Mouse (Mus musculus) kidney, embryonic 14.5 days (tissue): ENCODE measurements around the gene Cdc42ep4. TPM values are rescaled to one million over a fixed set of nuclear protein-coding genes. Genes with fewer than 3 reads are reported as not detected.

Source experiments
- ATAC-seq: fragments of 200-750 bp; cut with Nextera tagmentation; 2 replicates; pipeline ENCODE4 v1.8.0; 2017; ENCODE audit warnings: moderate number of reproducible peaks, mild to moderate bottlenecking, moderate TSS enrichment, moderate library complexity; ENCODE audit not compliant: low FRiP score, low TSS enrichment
- H3K27ac ChIP-seq: fragments of 300-500 bp; sonication (generic); 2 replicates; pipeline ENCODE4 v1.5.1; 2014; ENCODE audit warnings: low read depth, mild to moderate bottlenecking, low read length, moderate library complexity, mixed read lengths
- H3K27me3 ChIP-seq: fragments of 300-500 bp; sonication (generic); 2 replicates; pipeline ENCODE4 v1.6.1; 2014; ENCODE audit warnings: mild to moderate bottlenecking, low read length; ENCODE audit not compliant: control insufficient read depth, insufficient read depth
- H3K36me3 ChIP-seq: fragments of 300-500 bp; sonication (generic); 2 replicates; pipeline ENCODE4 v1.6.1; 2014; ENCODE audit warnings: low read length, mixed read lengths; ENCODE audit not compliant: control insufficient read depth, insufficient read depth
- H3K4me1 ChIP-seq: fragments of 300-500 bp; sonication (generic); 2 replicates; pipeline ENCODE4 v1.6.1; 2014; ENCODE audit warnings: low read length, mixed read lengths; ENCODE audit not compliant: control insufficient read depth, insufficient read depth
- H3K4me2 ChIP-seq: fragments of 300-500 bp; sonication (generic); replicated peaks from 2 replicates; pipeline ENCODE4 v1.6.1; 2014; ENCODE audit warnings: low read depth, mild to moderate bottlenecking, low read length
- H3K4me3 ChIP-seq: fragments of 300-500 bp; sonication (generic); 2 replicates; pipeline ENCODE4 v1.5.1; 2014; ENCODE audit warnings: mild to moderate bottlenecking, low read length
- H3K9ac ChIP-seq: fragments of 300-500 bp; sonication (generic); 2 replicates; pipeline ENCODE4 v1.6.1; 2014; ENCODE audit warnings: low read depth, mild to moderate bottlenecking, low read length, moderate library complexity
- H3K9me3 ChIP-seq: fragments of 300-500 bp; sonication (generic); 2 replicates; pipeline ENCODE4 v1.6.1; 2016; ENCODE audit warnings: low read length; ENCODE audit not compliant: control insufficient read depth
- WGBS: fragments of 180-500 bp; shearing (Covaris S2); extraction: QIAGEN DNeasy Blood & Tissue Kit; methylation state at CpG from one replicate; pipeline ENCODE4 v1.1.7; 2014; 5-methylcytosine and 5-hydroxymethylcytosine counted together
- polyA plus RNA-seq: library from polyadenylated mRNA; unstranded; fragments of >200 nt; fragmentation: Nextera tagmentation; extraction: Ambion mirVana; gene quantifications from 2 replicates; pipeline ENCODE4 v1.2.1, GENCODE M21; 2014

Cdc42ep4 gene
- polyA plus RNA-seq, 1 experiment from 2014 or later, result 45.4 TPM

DNA sequence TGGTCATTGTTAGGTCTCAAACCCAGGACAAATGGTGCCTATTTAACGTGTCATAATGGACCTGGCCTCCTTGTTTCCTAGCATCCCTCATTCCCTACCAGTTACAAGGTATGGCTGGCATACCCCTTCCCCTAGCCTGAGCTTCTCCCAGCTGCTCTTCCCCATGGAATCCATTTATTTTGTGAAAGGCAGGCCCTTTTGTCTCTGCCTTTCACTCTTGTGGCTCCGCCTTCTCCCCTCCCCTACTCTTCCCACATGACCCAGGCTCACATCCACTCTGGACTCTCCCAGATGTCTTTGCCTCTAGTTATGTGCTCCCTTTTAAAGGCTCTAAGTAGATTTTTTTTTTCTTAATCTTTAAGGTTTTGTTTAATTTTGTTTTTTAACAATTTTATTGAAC is 64.7 kb downstream of the Cdc42ep4 start:
- peaks cover 43% of the 10 kb centered on the region for H3K36me3 ChIP-seq
- no peak for ATAC-seq

DNA sequence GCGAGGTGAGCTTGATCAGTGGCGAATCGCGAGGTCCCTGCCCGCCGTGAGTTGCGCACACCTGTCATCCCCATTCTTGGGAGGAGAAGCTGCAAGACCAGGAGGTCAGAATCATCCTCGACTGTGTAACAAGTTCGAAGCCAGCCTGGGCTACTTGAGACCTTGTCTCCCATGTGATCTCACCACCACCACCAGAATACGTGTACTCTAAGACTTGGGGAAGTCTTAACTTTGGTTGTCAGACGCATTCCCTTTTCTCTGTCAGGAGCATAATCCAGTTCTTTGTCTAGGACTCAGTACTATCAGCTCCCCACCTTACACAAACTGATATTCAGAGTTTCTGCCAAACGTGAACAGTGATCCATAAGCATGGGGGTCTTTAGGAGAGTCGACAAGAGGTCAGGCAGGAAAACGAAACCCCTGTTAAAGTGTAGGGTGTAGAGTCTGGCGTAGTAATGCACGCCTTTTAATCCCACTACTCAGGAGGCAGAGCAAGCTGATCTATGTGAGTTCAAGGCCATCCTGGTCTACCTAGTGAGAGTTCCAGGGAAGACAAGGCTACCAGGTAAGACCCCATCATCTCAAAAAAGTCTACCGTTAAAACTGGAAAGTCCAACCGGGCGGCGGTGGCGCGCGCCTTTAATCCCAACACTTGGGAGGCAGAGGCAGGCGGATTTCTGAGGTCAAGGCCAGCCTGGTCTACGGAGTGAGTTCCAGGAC is 66.8 kb downstream of the Cdc42ep4 start:
- peaks cover 34% of the 10 kb centered on the region for H3K4me1 ChIP-seq
- WGBS, result 39% methylated on average over 25 of the region's 25 CpGs
- no peaks in the 10 kb centered on the region for H3K27me3 ChIP-seq
- no peaks in the 10 kb centered on the region for H3K9me3 ChIP-seq
- ATAC-seq, result no peak
- peak overlapping the region; percentile 96 for H3K4me3 ChIP-seq
- H3K4me2 ChIP-seq, result peak overlapping the region; percentile 82
- H3K27ac ChIP-seq, result peak overlapping the region; percentile 98; the same call in 1 of the 2 replicates
- peaks cover 24% of the 10 kb centered on the region for H3K36me3 ChIP-seq
- H3K9ac ChIP-seq, result peak overlapping the region; percentile 94

More for the DNA sequence above, 64.7 kb downstream of the Cdc42ep4 start:
- H3K4me1 ChIP-seq, result peaks cover 23% of the 10 kb centered on the region
- WGBS, result 72% methylated on average over 2 of the region's 2 CpGs
- H3K27me3 ChIP-seq, result no peaks in the 10 kb centered on the region
- no peaks in the 10 kb centered on the region for H3K9me3 ChIP-seq
- H3K9ac ChIP-seq, result no peak overlapping the region
- no peak overlapping the region for H3K4me2 ChIP-seq
- H3K27ac ChIP-seq, result no peak overlapping the region
- no peak overlapping the region for H3K4me3 ChIP-seq

DNA sequence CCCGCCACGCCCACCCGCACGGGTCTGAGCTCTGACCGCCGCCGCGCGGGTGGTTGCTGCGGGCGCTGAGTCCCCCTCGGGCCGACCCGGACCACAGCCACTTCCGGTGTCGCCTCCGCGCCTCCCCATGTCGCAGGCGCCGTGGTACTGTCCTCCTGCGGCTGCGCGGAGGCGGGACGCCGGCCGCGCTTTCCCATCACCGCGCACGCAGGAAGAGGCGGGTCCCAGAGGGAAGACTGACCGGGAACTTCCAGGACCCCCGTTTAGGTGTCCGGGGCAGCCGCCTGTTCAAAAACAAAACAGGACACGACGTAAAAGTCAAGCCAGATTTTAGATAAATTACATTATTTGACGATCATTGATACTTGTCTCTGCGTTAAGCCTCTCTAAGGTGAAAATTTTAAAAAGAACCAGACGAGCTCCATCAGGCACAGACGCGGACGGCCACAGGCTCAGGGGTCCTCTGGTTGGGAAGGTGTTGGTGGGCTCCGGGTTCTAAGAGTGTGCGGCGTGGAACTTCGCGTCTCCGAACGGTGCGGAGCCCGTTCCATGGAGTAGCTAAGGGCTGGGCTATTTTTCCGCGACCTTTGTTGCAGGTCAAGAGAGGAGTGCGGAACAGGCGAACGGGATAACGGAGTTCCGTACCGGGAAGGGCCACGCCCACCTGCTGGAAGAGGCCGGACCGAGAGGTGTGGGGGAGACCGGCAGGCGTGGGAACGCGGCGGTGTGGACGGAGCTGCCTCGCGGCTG is 67.5 kb downstream of the Cdc42ep4 start, which contains the start of the genes Fam104a and D11Wsu47e:
TSS of gene Fam104a (minus strand) at position 199 of the 750 bp plus-strand sequence.
TSS of gene D11Wsu47e (plus strand) at position 456 of the 750 bp plus-strand sequence.
- no peaks in the 10 kb centered on the region for H3K27me3 ChIP-seq
- WGBS, result under 1% methylated on average over 65 of the region's 73 CpGs
- peak within 1 kb of the TSS; percentile 83 for H3K4me2 ChIP-seq
- peak; percentile 94 for ATAC-seq
- H3K36me3 ChIP-seq, result peaks cover 16% of the 10 kb centered on the region
- peak within 1 kb of the TSS; percentile 98 for H3K27ac ChIP-seq
- H3K4me3 ChIP-seq, result peak within 1 kb of the TSS; percentile 96
- H3K9me3 ChIP-seq, result no peaks in the 10 kb centered on the region
- peaks cover 36% of the 10 kb centered on the region for H3K4me1 ChIP-seq
- peak within 1 kb of the TSS; percentile 94 for H3K9ac ChIP-seq

DNA sequence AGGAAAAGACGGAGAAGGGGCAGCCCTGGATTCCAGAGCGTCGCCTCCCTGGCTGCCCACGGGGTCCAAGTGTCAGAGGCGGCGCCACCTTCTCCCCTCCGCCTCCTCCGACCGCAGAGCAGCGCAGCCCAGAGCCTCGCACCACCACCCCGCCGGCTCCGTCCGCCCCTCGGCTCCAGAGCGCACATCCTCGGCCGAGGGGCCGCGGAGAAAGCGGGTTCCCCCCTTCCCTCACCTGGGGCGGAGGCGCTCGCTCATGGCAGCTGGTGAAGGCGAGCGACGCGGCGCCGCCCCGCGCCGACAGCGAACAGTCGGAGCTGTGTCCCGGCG is 68.1 kb downstream of the Cdc42ep4 start:
- under 1% methylated on average over 22 of the region's 38 CpGs for WGBS
- H3K4me2 ChIP-seq, result peak overlapping the region; percentile 83
- peak; percentile 81 for ATAC-seq

DNA sequence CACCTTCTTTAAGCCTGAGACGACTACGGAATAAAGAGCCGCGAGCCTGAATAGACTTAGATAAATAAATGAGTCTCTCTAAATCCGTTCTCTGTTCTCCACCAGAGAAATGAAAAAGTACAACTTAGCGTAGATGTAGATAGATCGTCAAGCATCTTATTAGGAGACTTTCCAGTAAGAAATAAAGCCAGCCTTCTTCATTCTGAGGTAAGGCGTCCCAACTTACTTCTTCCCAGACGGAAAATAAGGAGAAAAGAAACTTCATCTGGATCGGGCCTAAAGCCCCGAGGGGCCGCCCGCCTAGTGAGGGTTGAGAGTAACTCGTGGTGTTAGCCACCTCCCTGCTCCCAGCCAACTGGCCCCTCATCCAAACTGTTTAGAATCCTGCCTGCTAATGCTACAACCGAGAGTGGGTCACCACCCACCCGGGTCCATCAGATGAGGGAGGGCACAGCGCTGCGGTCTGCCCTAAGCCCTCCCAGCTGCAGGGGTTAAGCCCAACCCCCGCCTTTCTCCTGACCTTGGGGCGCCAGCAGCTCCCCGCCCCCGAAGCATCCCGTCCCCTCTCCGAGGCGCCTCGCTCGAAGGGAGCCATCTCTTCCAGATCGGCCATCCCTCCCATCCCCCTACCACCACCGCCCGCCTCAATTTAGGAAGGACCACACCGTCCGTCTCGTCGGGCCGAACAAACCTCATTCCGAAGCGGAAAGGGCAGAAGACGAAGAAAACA is 68.6 kb downstream of the Cdc42ep4 start:
- Histone ChIP-seq H3K4me2 (peak overlapping the region; percentile 83), H3K4me1 (peaks cover 38% of the 10 kb centered on the region), H3K4me3 (peak overlapping the region; percentile 96), H3K9me3 (no peaks in the 10 kb centered on the region), H3K36me3 (peaks cover 6% of the 10 kb centered on the region), H3K27me3 (no peaks in the 10 kb centered on the region), H3K9ac (peak overlapping the region; percentile 94), H3K27ac (peak overlapping the region; percentile 98)
- 2% methylated on average over 38 of the region's 38 CpGs for WGBS
- peak; percentile 53 for ATAC-seq

More for the DNA sequence above, 68.1 kb downstream of the Cdc42ep4 start:
- peaks cover 11% of the 10 kb centered on the region for H3K36me3 ChIP-seq
- no peaks in the 10 kb centered on the region for H3K27me3 ChIP-seq
- H3K4me3 ChIP-seq, result peak overlapping the region; percentile 96
- H3K9me3 ChIP-seq, result no peaks in the 10 kb centered on the region
- peak overlapping the region; percentile 98 for H3K27ac ChIP-seq
- peak overlapping the region; percentile 94 for H3K9ac ChIP-seq
- peaks cover 38% of the 10 kb centered on the region for H3K4me1 ChIP-seq

DNA sequence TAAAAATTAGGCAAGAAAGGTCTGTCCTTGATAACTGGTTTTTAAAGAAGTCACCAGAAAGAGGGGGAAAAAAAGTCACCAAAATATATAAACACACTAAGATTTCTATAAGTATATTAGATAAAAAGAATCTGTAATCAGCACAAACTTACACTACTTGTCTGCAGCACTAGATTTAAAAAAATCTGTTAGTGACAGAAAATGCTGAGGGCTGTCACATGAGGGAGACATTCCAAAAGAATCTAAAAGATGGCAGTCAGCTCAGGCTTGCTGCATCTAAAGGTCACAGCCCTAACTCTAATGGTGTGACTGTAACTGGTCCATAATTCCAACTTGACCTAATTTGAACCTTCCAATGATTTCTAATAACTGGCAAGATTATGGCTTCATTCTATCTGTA is 69.7 kb downstream of the Cdc42ep4 start:
- ATAC-seq, result no peak
- peak overlapping the region; percentile 96 for H3K4me3 ChIP-seq
- no peak overlapping the region for H3K9ac ChIP-seq
- peaks cover 2% of the 10 kb centered on the region for H3K36me3 ChIP-seq
- H3K27ac ChIP-seq, result no peak overlapping the region
- peak overlapping the region; percentile 83 for H3K4me2 ChIP-seq
- H3K27me3 ChIP-seq, result no peaks in the 10 kb centered on the region
- H3K9me3 ChIP-seq, result no peaks in the 10 kb centered on the region
- peaks cover 36% of the 10 kb centered on the region for H3K4me1 ChIP-seq

DNA sequence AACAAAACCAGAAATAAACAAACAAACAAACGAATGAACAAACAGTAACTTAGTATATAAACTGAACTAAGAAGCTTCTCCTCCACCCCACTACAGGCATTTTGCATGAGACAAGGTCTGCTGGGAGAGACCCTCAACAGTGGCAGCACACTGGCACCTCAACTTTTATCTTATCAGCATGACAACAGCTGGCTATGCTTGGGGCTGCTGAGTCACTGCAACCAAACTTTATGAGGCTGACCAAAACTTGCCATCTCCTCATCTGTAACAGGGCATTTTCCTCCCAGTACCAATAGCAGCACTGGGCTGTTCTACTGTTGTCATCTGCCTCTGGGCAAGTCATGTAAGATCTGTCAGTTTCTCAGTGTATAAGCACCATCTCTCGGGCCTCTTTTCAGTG is 70.7 kb downstream of the Cdc42ep4 start:
- Histone ChIP-seq H3K27me3 (no peaks in the 10 kb centered on the region), H3K36me3 (peaks cover 12% of the 10 kb centered on the region), H3K9me3 (no peaks in the 10 kb centered on the region), H3K4me3 (no peak overlapping the region), H3K27ac (no peak overlapping the region), H3K4me1 (peaks cover 30% of the 10 kb centered on the region), H3K4me2 (no peak overlapping the region), H3K9ac (no peak overlapping the region)
- no peak for ATAC-seq
- WGBS, result 90% methylated on average over 2 of the region's 2 CpGs

DNA sequence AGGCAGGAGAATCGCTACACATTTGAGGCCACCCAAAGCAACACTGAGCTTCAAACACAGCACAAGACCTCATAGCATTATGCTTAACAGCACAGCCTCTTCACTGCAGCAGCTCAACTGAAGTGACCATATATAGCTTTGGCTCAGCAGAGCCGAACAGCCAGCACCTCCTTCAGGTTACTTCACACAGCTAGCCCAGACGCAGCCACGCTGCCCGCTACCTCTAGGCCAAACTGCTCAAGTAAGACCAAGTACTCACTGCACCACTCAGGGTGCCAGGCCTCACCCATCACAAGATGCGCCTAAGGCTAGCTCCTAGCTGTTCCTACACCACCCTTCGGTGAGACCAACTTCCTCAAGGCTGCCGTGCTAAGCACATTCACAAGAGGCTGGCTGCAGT is 73.3 kb downstream of the Cdc42ep4 start:
- 82% methylated on average over 8 of the region's 8 CpGs for WGBS
- Histone ChIP-seq H3K4me1 (peaks cover 23% of the 10 kb centered on the region), H3K9me3 (no peaks in the 10 kb centered on the region), H3K36me3 (peaks cover 29% of the 10 kb centered on the region), H3K4me3 (no peak overlapping the region), H3K27ac (no peak overlapping the region), H3K4me2 (no peak overlapping the region), H3K9ac (no peak overlapping the region), H3K27me3 (no peaks in the 10 kb centered on the region)
- ATAC-seq, result no peak
